Mouse (Mus musculus): ENCODE data around the gene Wfikkn2.
"Not testable (repeated sequence)": the region's sequence is repeated elsewhere in the genome, so short reads cannot be mapped to it uniquely, and the experiment has no call there.

- TF ChIP-seq CTCF (IDR thresholded peaks at IDR 0.05; ENCODE audit: insufficient read depth, low read length); POLR2A (IDR thresholded peaks at IDR 0.05; ENCODE audit: borderline replicate concordance, extremely low read depth, low read depth, low read length): not testable (repeated sequence)
Measured at GRCm38 (mm10) chr11:94266155-94266554, 20.4 kb upstream of the Wfikkn2 start.
